Mouse (Mus musculus) liver, embryonic 14.5 days (tissue): ENCODE measurements around the gene Lrrc41. TPM values are rescaled to one million over a fixed set of nuclear protein-coding genes. Genes with fewer than 3 reads are reported as not detected.

Experiments
- ATAC-seq: fragments of 200-750 bp; cut with Nextera tagmentation; 2 replicates; pipeline ENCODE4 v1.8.0; 2017; ENCODE audit warnings: moderate number of reproducible peaks, mild to moderate bottlenecking, moderate library complexity; ENCODE audit not compliant: insufficient read depth
- DNase-seq, 3 experiments: peaks; one replicate each; pipeline ENCODE4 v3.0.0-alpha.2; 2012 to 2013; ENCODE audit warnings: low read depth in 3 of 3, low spot score in 3 of 3
- H3K27ac ChIP-seq: fragments of 300-500 bp; sonication (generic); 2 replicates; pipeline ENCODE4 v1.5.1; 2014; ENCODE audit warnings: moderate library complexity, mild to moderate bottlenecking, control low read depth, inconsistent platforms
- H3K27me3 ChIP-seq: fragments of 300-500 bp; sonication (generic); 2 replicates; pipeline ENCODE4 v1.6.1; 2014; ENCODE audit warnings: mild to moderate bottlenecking, low read length, moderate library complexity; ENCODE audit not compliant: control insufficient read depth, insufficient read depth
- H3K36me3 ChIP-seq: fragments of 300-500 bp; sonication (generic); replicated peaks from 2 replicates; pipeline ENCODE4 v1.6.1; 2014; ENCODE audit warnings: low read depth; ENCODE audit not compliant: control insufficient read depth, insufficient read depth
- H3K4me1 ChIP-seq, 2 experiments: fragments of 200-500 bp in 1 of 2; fragments of 300-500 bp in 1 of 2; sonication (generic) in 1 of 2; replicated peaks; 2 replicates each; pipeline ENCODE4 v1.6.1; 2012 to 2014; ENCODE audit warnings: antibody characterized with exemption in 1 of 2, inconsistent platforms in 1 of 2, low read length in 1 of 2; ENCODE audit not compliant: control insufficient read depth in 2 of 2, insufficient read depth in 2 of 2
- H3K4me2 ChIP-seq: fragments of 300-500 bp; sonication (generic); 2 replicates; pipeline ENCODE4 v1.6.1; 2014; ENCODE audit warnings: low read depth, mild to moderate bottlenecking, control low read depth, moderate library complexity
- H3K4me3 ChIP-seq, 2 experiments: fragments of 200-500 bp in 1 of 2; fragments of 300-500 bp in 1 of 2; sonication (generic) in 1 of 2; 2 replicates each; pipeline ENCODE4 v1.5.1; 2012 to 2014; ENCODE audit warnings: low read depth in 2 of 2, low read length in 2 of 2, mild to moderate bottlenecking in 2 of 2, control low read depth in 1 of 2, inconsistent platforms in 1 of 2, moderate library complexity in 1 of 2; ENCODE audit not compliant: insufficient read depth in 1 of 2
- H3K9ac ChIP-seq: fragments of 300-500 bp; sonication (generic); replicated peaks from 2 replicates; pipeline ENCODE4 v1.6.1; 2014; ENCODE audit warnings: mild to moderate bottlenecking, control low read depth, moderate library complexity
- H3K9me3 ChIP-seq: fragments of 300-500 bp; sonication (generic); 2 replicates; pipeline ENCODE4 v1.6.1; 2016; ENCODE audit warnings: low read length, mixed read lengths; ENCODE audit not compliant: control insufficient read depth
- CTCF ChIP-seq: IDR thresholded peaks from 2 replicates; pipeline ENCODE4 v1.5.1; 2016; ENCODE audit warnings: antibody characterized with exemption, low read depth, control low read depth
- EP300 ChIP-seq: IDR thresholded peaks from 2 replicates; pipeline ENCODE4 v1.6.1; 2016; ENCODE audit warnings: antibody characterized with exemption, low read depth
- WGBS: fragments of 180-500 bp; shearing (Covaris S2); extraction: QIAGEN DNeasy Blood & Tissue Kit; methylation state at CpG from one replicate; pipeline ENCODE4 v1.1.7; 2014; ENCODE audit not compliant: insufficient replicate concordance; 5-methylcytosine and 5-hydroxymethylcytosine counted together
- polyA plus RNA-seq, 2 experiments: library from polyadenylated mRNA; depleted of rRNA in 1 of 2; stranded (reverse) in 1 of 2; unstranded in 1 of 2; fragments of >200 nt; fragmentation: Nextera tagmentation in 1 of 2; extraction: Ambion mirVana in 1 of 2; gene quantifications; 2 replicates each; pipeline versions ENCODE4 v1.2.1 to v1.2.3; 2012 to 2014

The Lrrc41 gene
- polyA plus RNA-seq, 2 experiments, result 13.4 to 24.1 TPM

DNA sequence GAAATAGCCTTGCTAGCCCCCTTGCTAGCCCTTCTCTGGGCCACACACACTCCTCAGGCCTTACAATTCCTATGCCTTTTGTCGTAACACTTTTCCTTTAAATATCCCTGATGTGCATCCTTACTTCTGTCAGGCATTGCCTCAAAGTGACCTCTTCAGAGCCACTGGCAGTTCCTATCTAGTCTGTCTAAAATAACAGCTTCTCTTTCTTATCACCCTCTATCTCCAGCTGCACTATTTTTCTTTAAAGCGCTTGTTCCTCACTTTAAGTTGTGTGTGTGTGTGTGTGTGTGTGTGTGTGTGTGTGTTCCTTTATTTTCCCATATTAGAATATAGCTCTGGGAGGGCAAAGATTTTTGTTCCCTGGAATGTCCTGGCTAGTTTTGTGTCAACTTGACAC is 28.5 kb upstream of the Lrrc41 start:
- 73% methylated on average over 2 of the region's 2 CpGs for WGBS
- H3K4me3 ChIP-seq, result no peak overlapping the region
- H3K9ac ChIP-seq, result no peak overlapping the region
- no peaks in the 10 kb centered on the region for H3K4me1 ChIP-seq
- H3K27me3 ChIP-seq, result no peaks in the 10 kb centered on the region
- TF ChIP-seq EP300, result no peak
- TF ChIP-seq CTCF, result no peak
- DNase-seq (no peak), ATAC-seq (no peak)
- H3K27ac ChIP-seq, result no peak overlapping the region
- no peaks in the 10 kb centered on the region; the same call in none of the 2 replicates for H3K36me3 ChIP-seq
- no peak overlapping the region for H3K4me2 ChIP-seq
- H3K9me3 ChIP-seq, result no peaks in the 10 kb centered on the region

GRCm38 (mm10) chr4:116047681-116048080 is 27.4 kb upstream of the Lrrc41 start:
- WGBS, result 72% methylated on average over 1 of the region's 1 CpGs
- Histone ChIP-seq H3K9me3 (no peaks in the 10 kb centered on the region), H3K4me2 (no peak overlapping the region), H3K27me3 (no peaks in the 10 kb centered on the region), H3K9ac (no peak overlapping the region), H3K4me1 (peaks cover 4 to 5% of the 10 kb centered on the region in 2 experiments), H3K27ac (no peak overlapping the region), H3K4me3 (no peak overlapping the region), H3K36me3 (no peaks in the 10 kb centered on the region; the same call in 1 of the 2 replicates)
- DNase-seq (no peak), ATAC-seq (no peak)
- TF ChIP-seq CTCF (no peak), EP300 (no peak)

- 67% methylated on average over 7 of the region's 7 CpGs for WGBS
- DNase-seq (no peak), ATAC-seq (no peak)
- no peak for TF ChIP-seq EP300
- no peak for TF ChIP-seq CTCF
- H3K4me3 ChIP-seq, result no peak overlapping the region
- H3K27me3 ChIP-seq, result no peaks in the 10 kb centered on the region
- H3K9ac ChIP-seq, result no peak overlapping the region
- H3K27ac ChIP-seq, result no peak overlapping the region
- H3K4me1 ChIP-seq, result peaks cover 4 to 5% of the 10 kb centered on the region in 2 experiments
- no peak overlapping the region for H3K4me2 ChIP-seq
- no peaks in the 10 kb centered on the region for H3K9me3 ChIP-seq
- H3K36me3 ChIP-seq, result no peaks in the 10 kb centered on the region; the same call in 1 of the 2 replicates
Measured at GRCm38 (mm10) chr4:116048130-116048920, 26.7 kb upstream of the Lrrc41 start.

- Histone ChIP-seq H3K4me1 (peaks cover 8 to 9% of the 10 kb centered on the region in 2 experiments), H3K36me3 (no peaks in the 10 kb centered on the region; the same call in 1 of the 2 replicates), H3K27ac (no peak overlapping the region), H3K4me3 (no peak overlapping the region), H3K9ac (no peak overlapping the region), H3K9me3 (no peaks in the 10 kb centered on the region), H3K27me3 (no peaks in the 10 kb centered on the region), H3K4me2 (no peak overlapping the region)
- ATAC-seq (no peak), DNase-seq (no peak)
- WGBS, result 73% methylated on average over 3 of the region's 3 CpGs
- TF ChIP-seq EP300, result no peak
- no peak for TF ChIP-seq CTCF
Measured at GRCm38 (mm10) chr4:116049211-116049610, 25.9 kb upstream of the Lrrc41 start.

DNA sequence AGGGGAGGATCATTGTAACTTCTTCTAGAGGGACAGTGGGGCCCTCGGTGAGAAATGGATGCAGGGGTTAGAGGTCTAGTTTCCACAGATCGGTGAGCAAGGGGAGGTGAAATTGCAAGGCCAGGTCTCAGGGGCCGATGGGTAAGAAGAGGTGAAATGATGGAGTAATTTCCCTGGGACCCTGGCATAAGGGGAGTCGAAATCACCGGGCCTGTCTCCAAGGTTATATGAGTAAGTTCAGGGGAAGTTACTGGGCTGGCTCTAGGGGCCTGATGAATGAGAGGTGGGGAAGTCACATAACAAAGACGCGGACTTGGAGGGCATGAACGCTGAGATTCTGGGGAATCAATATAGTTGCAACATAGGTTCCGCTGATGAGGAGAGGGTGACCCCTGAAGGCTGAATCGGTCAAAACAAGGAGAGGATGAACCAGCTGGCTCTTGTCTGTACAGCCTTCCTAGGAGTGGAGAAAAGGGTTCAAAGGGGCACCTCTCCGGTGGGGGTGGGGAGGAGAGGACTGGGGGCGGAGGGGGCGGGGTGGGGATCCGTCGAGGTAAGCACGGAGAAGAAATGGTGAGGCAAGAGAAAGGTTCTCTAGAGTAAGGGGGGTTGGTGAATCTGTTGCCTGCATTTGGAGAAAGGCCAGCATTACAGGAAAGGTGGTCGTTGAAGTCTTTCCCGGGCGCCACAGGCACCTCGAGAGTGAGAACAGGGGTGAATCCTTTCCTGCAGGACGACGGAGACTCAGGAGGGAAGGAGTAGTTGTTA is 22.4 kb upstream of the Lrrc41 start:
- peak overlapping the region; percentile 93 for H3K27ac ChIP-seq
- TF ChIP-seq EP300 (no peak), CTCF (peak; percentile 43)
- peaks cover 8 to 13% of the 10 kb centered on the region in 2 experiments for H3K4me1 ChIP-seq
- no peaks in the 10 kb centered on the region for H3K27me3 ChIP-seq
- ATAC-seq, result peak; percentile 21; the same call in 1 of the 2 replicates
- no peaks in the 10 kb centered on the region for H3K9me3 ChIP-seq
- H3K4me3 ChIP-seq, result peak overlapping the region; percentile 66 to 91
- peak overlapping the region; percentile 90 for H3K4me2 ChIP-seq
- peak in 1 of 3 experiments; percentile 24 for DNase-seq
- no peaks in the 10 kb centered on the region; the same call in 1 of the 2 replicates for H3K36me3 ChIP-seq
- WGBS, result 9% methylated on average over 22 of the region's 22 CpGs
- H3K9ac ChIP-seq, result peak overlapping the region; percentile 77
